Mouse (Mus musculus) left cerebral cortex, adult 9 months (tissue): ENCODE results near the gene Cfap61.

ENCODE experiments used
- DNase-seq, 2 experiments: peaks; one replicate each; pipeline ENCODE4 v3.0.0; 2022; ENCODE audit warnings: low spot score in 2 of 2

Cfap61 gene

DNA sequence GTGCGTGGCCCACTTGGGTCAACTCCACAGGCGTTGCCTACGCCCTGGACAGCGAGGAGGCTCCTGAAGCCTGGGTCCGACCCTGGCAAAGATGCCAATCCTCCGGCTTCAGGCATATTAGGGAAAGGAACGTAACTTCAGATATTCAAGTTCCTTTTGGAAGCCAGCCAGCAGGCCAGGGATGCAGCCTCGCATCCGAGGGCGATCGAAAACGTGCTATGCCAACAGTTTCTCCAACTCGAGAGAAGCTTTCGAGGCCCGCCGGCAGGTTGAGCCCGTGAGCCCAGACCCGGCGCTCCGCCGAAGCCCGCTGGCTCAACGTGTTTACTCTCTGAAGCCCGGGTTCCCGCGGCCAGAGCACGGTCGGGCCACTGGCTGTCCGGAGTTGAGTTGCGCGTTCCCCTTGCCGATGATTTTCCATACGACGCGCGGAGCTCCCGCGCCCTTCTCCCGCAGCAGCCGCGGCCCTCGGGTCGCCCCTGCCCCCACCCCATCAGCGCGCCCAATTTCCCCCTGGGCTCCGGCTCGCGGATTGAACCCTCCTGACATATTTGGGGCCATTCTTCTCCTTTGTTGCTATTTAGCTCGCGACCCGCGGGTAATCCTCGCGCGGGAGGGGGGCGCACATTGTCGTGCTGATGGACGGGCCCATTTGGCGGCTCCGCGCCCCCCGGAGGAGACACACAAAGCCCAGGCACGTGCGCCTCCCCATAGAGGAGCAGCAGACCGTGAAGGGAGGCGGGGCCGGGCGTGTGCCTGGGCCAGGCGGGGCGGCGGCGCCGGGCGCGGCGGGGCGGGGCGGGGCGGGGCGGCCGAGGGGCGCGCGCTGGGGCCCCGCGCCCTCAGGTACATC, 286.7 kb downstream of the Cfap61 start, which contains the start of gene Insm1:
Insm1 (plus strand) TSS at position 846 of the 853 bp plus-strand sequence.
- DNase-seq: peak in 1 of 2 experiments; percentile 38

DNA sequence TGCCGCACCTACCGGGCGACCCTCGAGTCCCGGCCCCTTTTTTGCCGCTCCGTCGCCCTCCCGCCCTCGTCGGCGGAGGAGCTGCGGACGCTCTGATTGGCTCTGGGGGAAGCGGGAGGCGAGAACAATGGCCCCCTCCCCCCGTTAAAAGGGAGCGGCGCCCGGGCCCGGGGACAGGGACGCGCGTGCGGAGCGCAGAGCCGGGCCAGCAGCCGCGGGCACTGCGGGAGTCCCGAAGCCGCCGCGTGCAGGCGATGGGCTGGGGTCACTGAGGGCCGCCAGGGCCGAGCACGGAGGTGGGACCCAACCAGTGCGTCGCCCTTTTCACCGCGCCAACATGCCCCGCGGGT, 287.3 kb downstream of the Cfap61 start:
- DNase-seq: peak in 1 of 2 experiments; percentile 41

DNA sequence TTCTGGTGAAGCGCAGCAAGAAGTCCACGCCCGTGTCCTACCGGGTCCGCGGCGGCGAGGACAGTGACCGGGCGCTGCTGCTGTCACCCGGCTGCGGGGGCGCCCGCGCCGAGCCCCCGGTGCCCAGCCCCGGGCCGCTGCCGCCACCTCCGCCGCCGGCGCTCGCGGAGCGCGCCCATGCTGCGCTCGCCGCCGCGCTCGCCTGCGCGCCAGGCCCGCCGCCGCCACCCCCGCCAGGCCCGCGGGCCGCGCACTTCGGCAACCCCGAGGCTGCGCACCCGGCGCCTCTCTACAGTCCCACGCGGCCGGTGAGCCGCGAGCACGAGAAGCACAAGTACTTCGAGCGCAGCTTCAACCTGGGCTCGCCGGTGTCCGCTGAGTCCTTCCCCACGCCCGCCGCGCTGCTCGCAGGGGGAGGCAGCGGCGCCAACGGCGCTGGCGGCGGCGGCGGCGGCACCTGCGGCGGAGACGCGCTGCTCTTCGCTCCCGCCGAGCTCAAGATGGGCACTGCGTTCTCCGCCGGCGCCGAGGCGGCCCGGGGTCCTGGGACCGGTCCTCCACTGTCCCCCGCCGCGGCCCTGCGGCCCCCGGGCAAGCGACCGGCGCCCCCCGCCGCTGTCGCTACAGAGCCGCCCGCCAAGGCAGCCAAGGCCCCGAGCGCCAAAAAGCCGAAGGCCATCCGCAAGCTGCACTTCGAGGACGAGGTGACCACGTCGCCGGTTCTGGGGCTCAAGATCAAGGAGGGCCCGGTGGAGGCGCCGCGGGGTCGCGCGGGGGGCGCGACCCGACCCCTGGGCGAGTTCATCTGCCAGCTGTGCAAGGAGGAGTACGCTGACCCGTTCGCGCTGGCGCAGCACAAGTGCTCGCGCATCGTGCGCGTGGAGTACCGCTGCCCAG, 287.9 kb downstream of the Cfap61 start:
- peak in 1 of 2 experiments; percentile 17 for DNase-seq

DNA sequence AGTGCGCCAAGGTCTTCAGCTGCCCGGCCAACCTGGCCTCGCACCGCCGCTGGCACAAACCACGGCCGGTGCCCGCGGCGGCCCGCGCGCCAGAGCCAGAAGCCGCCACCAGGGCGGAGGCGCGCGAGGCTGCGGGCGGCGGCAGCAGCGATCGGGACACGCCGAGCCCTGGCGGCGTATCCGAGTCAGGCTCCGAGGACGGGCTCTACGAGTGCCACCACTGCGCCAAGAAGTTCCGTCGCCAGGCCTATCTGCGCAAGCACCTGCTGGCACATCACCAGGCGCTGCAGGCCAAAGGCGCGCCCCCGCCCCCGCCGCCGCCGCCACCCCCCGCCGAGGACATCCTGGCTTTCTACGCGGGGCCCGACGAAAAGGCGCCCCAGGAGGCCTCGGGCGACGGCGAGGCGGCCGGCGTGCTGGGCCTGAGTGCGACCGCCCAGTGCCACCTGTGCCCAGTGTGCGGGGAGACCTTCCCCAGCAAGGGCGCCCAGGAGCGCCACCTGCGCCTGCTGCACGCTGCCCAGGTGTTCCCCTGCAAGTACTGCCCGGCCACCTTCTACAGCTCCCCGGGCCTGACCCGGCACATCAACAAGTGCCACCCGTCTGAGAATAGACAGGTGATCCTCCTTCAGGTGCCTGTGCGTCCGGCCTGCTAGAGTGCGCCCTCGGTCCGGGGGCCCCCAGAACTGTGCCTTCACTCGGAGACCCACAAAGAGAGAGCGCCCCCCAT, 288.8 kb downstream of the Cfap61 start:
- DNase-seq: peak in 1 of 2 experiments; percentile 19

DNA sequence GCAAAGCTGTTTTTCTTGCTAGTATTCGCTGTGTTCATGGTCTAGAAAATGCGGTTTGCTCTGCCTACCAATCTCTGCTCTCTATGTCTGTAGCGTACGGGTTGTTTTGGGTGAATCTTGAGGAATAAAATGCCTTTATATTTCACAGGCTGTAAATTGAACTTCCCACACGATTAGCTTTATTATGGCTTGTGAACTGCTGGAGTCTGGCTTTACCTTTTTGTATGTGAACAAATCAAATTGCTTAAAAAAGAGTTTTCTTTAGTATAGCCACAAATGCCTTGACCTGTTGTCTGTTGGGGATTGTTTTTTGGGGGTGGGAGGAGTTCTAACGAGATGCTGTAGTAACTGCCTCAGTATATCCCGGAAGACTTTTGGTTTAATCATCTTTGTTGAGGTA, 289.6 kb downstream of the Cfap61 start:
- no peak for DNase-seq

DNA sequence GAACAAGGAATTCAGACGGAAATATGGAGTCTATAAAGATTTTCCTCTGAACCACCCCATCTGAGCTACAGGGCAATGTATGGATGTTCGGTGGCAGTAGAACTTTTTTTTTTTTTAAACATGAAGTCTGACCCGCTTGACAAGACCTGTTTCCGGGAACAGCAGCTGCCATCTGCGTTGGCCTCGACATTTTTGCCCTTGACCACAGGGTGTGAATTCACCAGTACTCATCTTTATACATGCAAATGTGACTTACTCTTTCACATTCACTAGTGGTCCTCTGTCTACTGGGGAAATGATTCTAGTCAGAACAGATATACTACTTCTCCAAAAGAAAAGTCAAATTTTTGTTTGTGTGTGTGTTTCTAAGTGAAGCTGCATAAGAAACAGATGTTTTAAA, 291.2 kb downstream of the Cfap61 start:
- DNase-seq: no peak

DNA sequence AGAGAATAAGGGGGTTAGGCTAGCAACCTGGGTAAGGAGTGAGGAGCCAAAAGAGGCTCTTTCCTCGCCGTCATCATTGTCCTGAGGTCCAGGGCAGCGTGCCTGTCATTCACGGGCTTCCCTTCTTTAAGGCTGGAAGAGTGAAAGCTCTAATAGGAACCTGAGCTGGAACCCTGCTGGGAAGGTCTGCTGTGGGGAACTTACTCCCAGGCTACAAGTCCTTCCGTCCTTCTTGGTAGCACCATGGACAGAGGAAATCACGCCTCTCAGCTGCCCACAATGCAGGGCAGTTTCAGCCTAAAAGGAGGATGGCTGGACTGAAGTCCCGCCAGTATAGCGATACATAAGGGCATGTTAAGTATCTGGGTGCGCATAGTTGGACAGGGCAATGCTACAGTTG, 291.9 kb downstream of the Cfap61 start:
- DNase-seq: no peak

DNA sequence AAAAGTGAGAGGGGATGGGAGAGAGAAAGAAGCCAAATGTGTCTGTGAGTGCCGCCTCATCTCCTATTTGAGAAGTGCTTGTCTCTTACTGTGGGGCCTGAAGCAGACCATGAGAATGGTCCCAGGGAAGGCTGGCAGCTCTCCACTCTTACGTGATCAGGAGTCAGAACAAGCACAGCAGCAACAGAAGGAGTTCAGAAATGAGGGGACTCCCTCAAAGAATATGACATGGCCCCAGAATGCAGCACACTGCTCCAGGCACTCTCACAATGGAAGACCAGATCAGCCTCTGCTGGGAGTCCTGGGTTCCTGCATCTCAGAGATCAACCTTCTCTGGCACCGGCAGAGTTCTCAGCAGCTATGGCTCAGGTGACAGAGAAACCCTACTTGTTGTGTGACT, 293.1 kb downstream of the Cfap61 start:
- DNase-seq: no peak

DNA sequence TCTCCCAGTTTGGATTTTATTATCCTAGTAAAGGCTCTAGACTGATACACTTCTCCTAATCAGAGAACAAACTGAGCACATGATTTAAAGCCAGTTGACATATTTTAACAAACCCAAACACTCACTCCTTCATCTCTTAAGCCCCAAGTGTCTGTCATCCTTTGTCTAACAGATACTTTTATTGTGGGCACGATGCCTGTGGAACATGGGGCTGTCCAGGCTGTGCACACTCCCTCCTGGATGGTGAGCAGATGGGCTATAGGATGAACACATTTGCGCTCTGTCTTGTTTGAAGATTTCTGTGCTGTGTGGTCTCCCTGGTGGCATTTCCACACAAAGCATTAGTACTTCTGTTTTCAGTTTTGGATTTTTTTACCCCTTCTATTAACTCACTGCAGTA, 293.9 kb downstream of the Cfap61 start:
- no peak for DNase-seq

DNA sequence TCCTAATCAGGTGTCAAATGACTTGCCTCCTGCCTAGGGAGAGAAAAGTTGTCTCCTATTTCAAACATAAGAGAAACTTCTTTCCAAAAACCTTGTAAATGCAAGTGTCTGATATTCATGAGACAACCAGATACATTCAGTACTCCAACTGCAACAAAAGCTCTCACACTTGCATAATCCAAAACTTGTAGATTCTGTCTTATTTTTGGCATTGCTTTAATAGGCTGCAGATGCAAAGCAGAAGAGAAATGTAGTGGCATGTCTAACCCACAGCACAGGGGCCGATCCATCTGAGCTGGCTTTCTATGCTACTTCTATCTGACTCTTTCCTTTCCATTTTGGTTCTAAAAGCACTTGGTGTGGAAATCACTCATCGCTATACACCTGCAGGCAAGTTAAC, 296.9 kb downstream of the Cfap61 start:
- no peak for DNase-seq

DNA sequence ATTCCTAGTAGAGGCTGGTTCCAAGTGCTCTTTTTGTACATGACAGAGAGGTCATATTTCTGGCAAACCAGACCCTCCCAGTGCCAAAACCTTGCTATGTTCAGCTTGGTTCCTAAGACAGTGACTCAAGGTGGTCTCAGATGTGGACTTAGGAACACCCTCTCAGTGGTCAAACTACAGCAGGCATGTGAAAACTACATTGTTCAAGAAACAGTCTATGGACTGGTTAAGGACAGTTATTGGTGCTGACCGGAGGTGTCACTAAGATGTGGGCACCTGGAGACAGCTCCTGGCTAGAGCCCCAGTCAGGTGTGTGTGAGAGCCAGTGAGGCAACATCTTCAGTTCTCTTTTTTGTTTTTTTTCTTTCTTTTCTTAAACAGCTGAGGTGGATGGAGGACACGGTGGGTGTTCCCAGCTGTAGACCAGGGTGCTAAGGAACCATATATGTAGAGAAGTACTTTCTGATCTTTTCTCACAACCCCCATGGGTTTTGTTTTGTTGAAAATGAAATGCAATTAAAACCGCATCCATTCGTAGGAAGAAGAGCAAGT, 304.7 kb downstream of the Cfap61 start:
- no peak for DNase-seq

DNA sequence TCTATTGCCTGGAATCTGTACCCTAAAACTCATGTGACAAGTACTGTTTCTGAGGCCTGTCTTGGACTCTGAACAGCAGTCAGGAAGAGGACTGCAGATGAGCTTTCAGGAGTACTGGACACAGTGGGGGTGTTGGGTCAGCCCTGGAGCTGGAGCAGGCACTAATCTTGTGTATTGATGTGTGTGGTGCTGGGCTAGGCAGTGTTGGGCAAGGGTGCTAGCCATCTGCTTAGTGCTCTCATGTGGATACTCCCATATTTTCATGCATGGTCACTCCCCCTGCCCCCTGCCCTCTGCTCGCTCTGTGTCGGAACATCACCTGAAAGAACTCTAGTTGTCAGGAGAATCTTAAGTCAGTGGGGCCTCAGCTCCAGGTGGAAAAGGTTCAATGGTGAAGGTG, 309.5 kb downstream of the Cfap61 start:
- no peak for DNase-seq

DNA sequence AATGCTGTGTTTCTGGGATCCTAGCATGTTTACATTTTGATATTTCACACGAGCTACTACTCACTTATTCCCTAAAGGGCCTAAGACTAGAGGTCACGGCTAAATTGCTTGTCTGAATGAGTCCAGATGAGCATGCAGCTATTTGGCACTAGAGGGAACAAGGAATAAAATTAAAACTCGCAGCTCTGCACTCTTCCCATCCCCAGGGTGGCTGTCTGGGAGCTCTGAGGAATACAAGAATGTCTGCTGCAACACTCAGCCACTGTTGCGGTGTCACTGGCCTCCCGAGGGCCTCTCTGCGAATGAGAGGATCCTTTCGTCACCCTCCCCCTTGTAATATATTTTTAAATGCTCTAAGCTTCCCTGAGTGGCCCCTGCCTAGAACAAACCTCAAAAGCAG, 310.8 kb downstream of the Cfap61 start:
- DNase-seq: no peak

DNA sequence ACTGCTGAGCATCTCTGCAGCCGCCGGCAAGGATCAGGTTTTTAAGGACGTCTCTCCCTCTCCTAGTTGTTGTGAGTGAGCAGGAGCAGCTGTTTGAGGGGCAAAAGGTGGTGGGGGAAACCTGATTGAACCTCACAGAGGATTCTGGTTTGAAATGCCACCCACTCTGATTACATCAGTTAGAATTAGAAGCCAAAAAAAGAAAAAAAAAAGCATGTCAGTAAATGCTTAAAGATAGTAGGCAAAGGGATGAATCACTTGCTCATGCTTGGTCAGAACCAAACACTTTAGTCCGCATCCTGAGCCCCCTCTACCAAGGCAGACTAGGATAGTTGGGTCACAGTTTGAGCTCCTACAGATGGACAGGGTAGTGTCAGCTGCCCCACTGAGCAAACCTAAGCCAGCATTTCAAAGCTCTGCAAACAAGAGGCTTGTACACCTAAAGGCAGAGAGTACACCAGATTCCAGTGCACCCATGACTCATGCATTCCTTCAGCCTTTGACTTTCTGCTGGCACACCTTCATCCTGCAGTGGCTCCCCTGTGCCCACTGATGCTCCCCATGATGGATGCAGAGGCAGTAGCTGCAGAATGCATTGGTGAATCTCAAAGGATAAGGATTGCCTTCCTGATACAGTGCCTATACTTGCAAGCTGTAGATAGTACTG, 312.0 kb downstream of the Cfap61 start:
- DNase-seq: no peak

DNA sequence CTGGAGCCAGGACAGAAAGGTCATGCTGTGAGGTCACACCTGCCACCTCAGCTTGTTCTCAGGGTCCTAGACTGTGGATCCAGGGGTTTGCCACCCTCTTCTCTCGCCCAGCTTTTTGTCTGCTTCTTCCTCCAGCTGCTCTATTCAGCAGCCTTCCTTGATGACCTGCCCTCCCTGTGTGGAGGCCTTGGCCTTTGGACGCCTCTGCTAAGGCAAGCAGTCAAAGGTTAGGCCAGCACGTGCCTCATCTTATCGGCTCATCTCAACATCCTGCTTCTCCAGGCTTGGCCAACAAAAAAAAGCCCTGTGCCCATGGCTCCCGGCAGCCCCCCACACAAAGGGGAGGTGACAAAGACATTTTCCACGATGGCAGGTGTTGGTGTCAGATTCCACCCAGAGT, 313.0 kb downstream of the Cfap61 start:
- no peak for DNase-seq

DNA sequence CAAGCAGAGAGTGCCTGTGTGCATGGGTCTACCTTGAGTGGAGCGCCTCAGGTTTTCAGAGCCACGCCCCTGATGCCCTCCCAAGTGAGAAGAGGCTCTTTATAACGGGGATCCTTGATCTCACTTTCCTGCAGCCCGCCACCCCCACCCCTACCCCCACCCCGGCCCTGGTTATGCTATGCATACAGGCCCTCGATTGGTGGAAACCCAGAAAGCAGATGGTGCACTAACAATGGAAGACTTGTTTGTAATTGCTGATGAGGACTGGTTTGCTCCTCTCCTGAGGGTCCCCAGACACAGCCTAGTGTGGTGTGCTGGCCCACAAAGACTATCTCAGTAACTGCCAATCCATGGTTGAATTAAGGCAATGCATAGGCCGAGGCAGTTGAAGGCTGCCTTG, 314.4 kb downstream of the Cfap61 start:
- no peak for DNase-seq

DNA sequence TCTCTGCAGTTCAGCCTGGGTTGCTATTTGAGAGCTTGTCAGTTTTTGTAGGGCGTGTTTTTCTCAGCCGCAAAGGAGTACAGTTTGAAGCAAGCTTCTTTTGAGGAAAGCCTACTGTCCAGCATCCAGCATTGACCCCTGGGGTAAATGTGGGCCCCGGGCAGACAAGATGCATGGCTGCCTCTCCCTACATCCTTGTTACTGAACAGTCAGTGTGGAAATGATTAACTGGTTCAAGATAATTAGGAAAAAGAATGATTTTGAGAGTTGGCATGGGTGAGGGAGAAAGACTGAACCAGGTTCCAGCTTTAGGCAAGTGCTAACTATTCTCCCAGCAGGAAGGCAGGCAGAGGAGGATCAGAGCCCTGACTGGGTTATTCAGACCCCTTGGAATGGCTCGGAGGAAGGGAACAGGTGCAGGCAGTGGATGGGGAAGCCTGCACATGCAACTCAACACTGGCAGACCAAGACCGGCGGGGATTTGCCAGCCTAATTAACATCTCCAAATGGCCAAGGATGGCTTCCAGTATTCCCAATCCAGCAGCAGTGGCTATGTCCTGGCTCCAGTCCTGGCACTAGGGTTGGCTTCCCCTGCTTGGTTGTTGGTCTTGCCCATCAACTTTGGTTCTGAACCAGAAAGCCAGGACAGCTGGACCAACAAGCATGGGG, 315.8 kb downstream of the Cfap61 start:
- no peak for DNase-seq

DNA sequence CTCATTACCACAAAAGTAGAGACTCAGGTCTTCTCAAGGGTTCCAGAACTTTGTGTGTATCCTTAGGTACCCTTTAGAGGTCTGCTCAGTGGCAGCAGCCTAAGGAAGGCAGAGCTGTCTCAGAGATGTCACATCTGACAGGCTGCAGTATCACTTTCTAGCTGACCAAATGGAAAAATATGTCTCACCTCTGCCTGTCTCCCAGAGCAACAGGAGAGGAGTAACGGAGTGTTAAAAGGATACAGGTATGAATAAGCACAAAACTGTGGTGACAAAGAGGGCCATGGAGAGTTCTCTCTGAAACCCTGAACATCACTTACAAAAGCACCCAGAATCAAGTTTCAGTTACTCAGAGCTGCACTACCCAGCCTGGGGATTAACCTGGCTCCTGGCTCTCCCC, 319.8 kb downstream of the Cfap61 start:
- no peak for DNase-seq

DNA sequence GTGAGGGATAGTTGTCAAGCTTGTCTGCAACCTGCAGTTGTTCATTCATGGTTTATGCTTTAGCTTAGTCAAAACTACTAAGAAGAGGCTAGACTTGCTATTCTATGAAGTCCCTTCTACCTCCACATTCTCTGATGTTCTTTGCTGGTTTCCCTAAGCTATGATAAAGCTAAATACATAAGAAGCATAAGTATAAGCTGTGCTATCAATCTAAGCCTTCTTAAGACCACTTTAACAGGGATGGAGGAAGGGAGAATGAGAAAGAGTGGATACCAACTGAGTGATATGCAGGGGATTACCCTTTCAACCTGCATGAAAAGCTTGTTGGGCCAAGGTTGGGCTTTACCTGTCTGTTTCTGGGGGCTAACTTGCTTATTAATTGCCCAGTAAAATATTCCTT, 321.1 kb downstream of the Cfap61 start:
- DNase-seq: no peak

DNA sequence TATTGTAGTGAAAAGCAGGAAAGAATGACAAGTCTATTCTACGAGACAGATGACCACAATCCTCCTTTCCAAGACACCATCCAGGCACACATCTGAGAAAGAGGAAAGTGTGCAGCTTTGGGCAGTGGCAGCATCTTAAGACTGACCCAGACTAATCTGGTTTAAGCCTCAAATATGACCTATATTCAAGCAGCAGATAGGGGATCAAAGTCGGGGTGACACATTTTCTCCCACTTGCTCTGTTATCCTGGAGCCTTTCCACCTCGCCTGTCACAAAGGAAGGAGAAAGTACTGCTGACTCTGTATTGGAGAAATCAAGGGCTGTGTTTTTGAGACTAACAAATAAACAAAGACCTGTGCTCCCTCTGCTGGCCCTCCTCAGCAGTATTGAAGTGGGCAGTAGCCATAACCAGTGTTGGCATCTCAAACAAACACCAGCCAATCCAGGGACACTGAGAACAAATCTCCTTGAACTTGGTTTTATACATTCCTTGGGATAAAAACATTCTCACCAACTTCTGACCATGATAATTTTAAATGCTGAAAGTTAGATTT, 321.8 kb downstream of the Cfap61 start:
- DNase-seq: no peak
